Comparison of ENCODE assay signal across 16 mouse cellular contexts in genomic region chr19:16580501-16580900, GRCm38 (mm10).
"Had no signal": no experiment of that assay in that cellular context is flagged by ENCODE, and none has a peak within 500 bp of the region (broad histone marks: within the 10 kb centered on the region; RNA-seq: fewer than 3 reads in every experiment).

No protein-coding gene starts in this region.

- H3K4me2 ChIP-seq: lung, embryonic 15.5 days; midbrain, embryonic 11.5 days; midbrain, embryonic 13.5 days; midbrain, embryonic 15.5 days; neural tube, embryonic 12.5 days had no signal

- H3K4me1 ChIP-seq: lung, embryonic 15.5 days; megakaryocyte, embryonic 14.5 days; midbrain, embryonic 13.5 days; midbrain, embryonic 15.5 days; neural tube, embryonic 12.5 days had no signal

- ATAC-seq: liver, postnatal 0 days; lung, postnatal 0 days; midbrain, embryonic 13.5 days; midbrain, embryonic 15.5 days had no signal

- DNase-seq: liver, postnatal 0 days; lung, adult 2 months; lung, postnatal 14 days; lung, postnatal 36 days; right cerebral cortex, postnatal 14 days; thymus, adult 18-20 months; thymus, postnatal 14 days; thymus, postnatal 4 days had no signal

- H3K4me3 ChIP-seq: lung, embryonic 15.5 days; megakaryocyte, embryonic 14.5 days; midbrain, embryonic 13.5 days; midbrain, embryonic 15.5 days; neural tube, embryonic 12.5 days had no signal

- H3K27me3 ChIP-seq: lung, embryonic 15.5 days; midbrain, embryonic 13.5 days; midbrain, embryonic 15.5 days; neural tube, embryonic 12.5 days had no signal

- H3K36me3 ChIP-seq: lung, embryonic 15.5 days; midbrain, embryonic 13.5 days; midbrain, embryonic 15.5 days; neural tube, embryonic 12.5 days had no signal

- H3K27ac ChIP-seq: lung, embryonic 15.5 days; macrophage; midbrain, embryonic 13.5 days; midbrain, embryonic 15.5 days; neural tube, embryonic 12.5 days had no signal

- H3K9ac ChIP-seq: liver, postnatal 0 days; lung, embryonic 15.5 days; midbrain, embryonic 13.5 days; midbrain, embryonic 15.5 days; neural tube, embryonic 12.5 days had no signal

- H3K9me3 ChIP-seq: lung, embryonic 15.5 days; midbrain, embryonic 13.5 days; midbrain, embryonic 15.5 days; neural tube, embryonic 12.5 days had no signal
